Mouse (Mus musculus): Measurements from ENCODE around the gene Sp7. TPM values are rescaled to one million over a fixed set of nuclear protein-coding genes. Genes with fewer than 3 reads are reported as not detected.

The Sp7 gene
- total RNA-seq, 2 experiments from 2014 or later: not detected

GRCm38 (mm10) chr15:102392520-102392919 is 25.5 kb upstream of the Sp7 start:
- ATAC-seq (replicated peaks; ENCODE audit: low FRiP score, poor library complexity, severe bottlenecking): no peak

GRCm38 (mm10) chr15:102388942-102389341 is 22.0 kb upstream of the Sp7 start:
- ATAC-seq (replicated peaks; ENCODE audit: low FRiP score, poor library complexity, severe bottlenecking): peak; percentile 46; the same call in 1 of the 2 replicates

- peak; percentile 56; the same call in 1 of the 2 replicates for ATAC-seq (replicated peaks; ENCODE audit: low FRiP score, poor library complexity, severe bottlenecking)
Observed at GRCm38 (mm10) chr15:102386640-102387039, 19.7 kb upstream of the Sp7 start.

- ATAC-seq (replicated peaks; ENCODE audit: low FRiP score, poor library complexity, severe bottlenecking): no peak
Observed at GRCm38 (mm10) chr15:102383671-102384070, 16.7 kb upstream of the Sp7 start.

GRCm38 (mm10) chr15:102381575-102381974 is 14.6 kb upstream of the Sp7 start:
- peak; percentile 72 for ATAC-seq (replicated peaks; ENCODE audit: low FRiP score, poor library complexity, severe bottlenecking)

- 0 out of 2 replicates have a peak, but pooled peaks have one; percentile 24 for ATAC-seq (replicated peaks; ENCODE audit: low FRiP score, poor library complexity, severe bottlenecking)
Observed at GRCm38 (mm10) chr15:102377810-102378262, 10.9 kb upstream of the Sp7 start.

- ATAC-seq (replicated peaks; ENCODE audit: low FRiP score, poor library complexity, severe bottlenecking): peak; percentile 85
Observed at GRCm38 (mm10) chr15:102377163-102377543, 10.2 kb upstream of the Sp7 start.

GRCm38 (mm10) chr15:102376453-102377162 is 9.6 kb upstream of the Sp7 start:
- ATAC-seq (replicated peaks; ENCODE audit: low FRiP score, poor library complexity, severe bottlenecking): peak; percentile 65

GRCm38 (mm10) chr15:102370727-102371126 is 3.7 kb upstream of the Sp7 start:
- no peak for ATAC-seq (replicated peaks; ENCODE audit: low FRiP score, poor library complexity, severe bottlenecking)

- ATAC-seq (replicated peaks; ENCODE audit: low FRiP score, poor library complexity, severe bottlenecking): no peak
Observed at GRCm38 (mm10) chr15:102369972-102370371, 3.0 kb upstream of the Sp7 start.

- ATAC-seq (replicated peaks; ENCODE audit: low FRiP score, poor library complexity, severe bottlenecking): no peak
Observed at GRCm38 (mm10) chr15:102366238-102366637, 744 bp downstream of the Sp7 start.

- ATAC-seq (replicated peaks; ENCODE audit: low FRiP score, poor library complexity, severe bottlenecking): no peak
Observed at GRCm38 (mm10) chr15:102364678-102365077, 2.3 kb downstream of the Sp7 start.

- ATAC-seq (replicated peaks; ENCODE audit: low FRiP score, poor library complexity, severe bottlenecking): no peak
Observed at GRCm38 (mm10) chr15:102362648-102363047, 4.3 kb downstream of the Sp7 start.

GRCm38 (mm10) chr15:102358834-102359233 is 8.1 kb downstream of the Sp7 start:
- no peak for ATAC-seq (replicated peaks; ENCODE audit: low FRiP score, poor library complexity, severe bottlenecking)

- no peak for ATAC-seq (replicated peaks; ENCODE audit: low FRiP score, poor library complexity, severe bottlenecking)
Observed at GRCm38 (mm10) chr15:102358126-102358525, 8.9 kb downstream of the Sp7 start.

GRCm38 (mm10) chr15:102356501-102357325 is 10.3 kb downstream of the Sp7 start:
- ATAC-seq (replicated peaks; ENCODE audit: low FRiP score, poor library complexity, severe bottlenecking): no peak

- ATAC-seq (replicated peaks; ENCODE audit: low FRiP score, poor library complexity, severe bottlenecking): no peak
Observed at GRCm38 (mm10) chr15:102355871-102356441, 11.0 kb downstream of the Sp7 start.

- ATAC-seq (replicated peaks; ENCODE audit: low FRiP score, poor library complexity, severe bottlenecking): no peak
Observed at GRCm38 (mm10) chr15:102355134-102355870, 11.7 kb downstream of the Sp7 start.

- ATAC-seq (replicated peaks; ENCODE audit: low FRiP score, poor library complexity, severe bottlenecking): no peak
Observed at GRCm38 (mm10) chr15:102353986-102354385, 13.0 kb downstream of the Sp7 start.

- no peak for ATAC-seq (replicated peaks; ENCODE audit: low FRiP score, poor library complexity, severe bottlenecking)
Observed at GRCm38 (mm10) chr15:102352177-102352576, 14.8 kb downstream of the Sp7 start.

All from erythroblast, adult 5-6 weeks (primary cell).